In the genomic region with DNA sequence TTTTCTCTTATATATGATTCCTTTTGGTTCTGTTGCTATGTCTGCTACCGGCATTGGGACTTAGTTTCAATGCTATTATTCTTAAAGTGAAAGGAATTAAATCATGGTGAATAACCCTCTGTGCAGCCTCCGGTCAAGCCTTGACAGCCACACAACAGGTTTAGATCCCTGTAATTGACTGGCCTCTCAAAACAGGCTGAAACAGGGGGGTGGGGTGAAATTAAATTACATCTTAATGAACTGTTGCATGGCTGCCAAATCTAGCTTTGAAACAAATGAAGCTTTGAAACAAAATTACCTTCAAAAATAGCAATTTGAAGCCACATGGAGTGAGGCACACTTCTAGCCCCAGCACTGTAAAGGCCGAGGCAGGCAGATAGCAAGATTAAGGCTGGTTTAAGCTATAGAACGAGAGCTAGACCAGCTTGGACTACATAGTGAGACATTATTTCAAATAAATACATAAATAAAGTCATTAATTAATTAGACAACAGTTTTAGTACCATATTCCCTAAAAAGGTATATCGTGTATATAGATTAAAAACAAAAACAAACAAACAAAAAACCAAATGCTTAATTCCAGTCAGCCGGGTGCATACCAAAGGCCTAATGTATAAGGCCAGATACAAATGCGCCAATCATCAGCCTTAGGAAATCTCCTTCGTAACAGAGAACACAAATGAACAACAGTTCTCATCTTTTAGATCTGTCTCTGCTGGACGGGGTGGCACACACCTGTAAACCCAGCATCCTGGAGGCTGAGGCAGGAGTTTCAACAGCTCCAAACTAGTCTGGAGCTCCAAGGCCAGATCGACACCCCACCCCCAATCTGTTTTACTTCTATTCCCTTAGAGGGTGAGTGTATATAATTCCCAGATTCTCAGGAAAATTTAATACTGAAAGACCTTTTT, we compare ENCODE assay signal across 7 mouse cellular contexts. TPM values are rescaled to one million over a fixed set of nuclear protein-coding genes. Genes with fewer than 3 reads are reported as not detected.
A peak's percentile ranks its signal among the peaks of the same experiment; 100 is the strongest.
DNase-seq lines count a peak whose midpoint lies in the region; ATAC-seq and TF ChIP-seq lines count a peak whose summit lies in the region.

No protein-coding gene starts in this region.

- ATAC-seq in limb, embryonic 14.5 days (ENCODE audit: low FRiP score, low read depth) = no peak
- no peak for ATAC-seq in stomach, embryonic 14.5 days (ENCODE audit: insufficient number of reproducible peaks, insufficient read depth, low FRiP score, low read depth)

- DNase-seq in lung, adult 2 months = no peak
- DNase-seq in lung, postnatal 10 days = no peak
- DNase-seq in forebrain, embryonic 10.5 days (ENCODE audit: extremely low spot score, low spot score) = peak; percentile 26
- peak; percentile 38 for DNase-seq in limb, embryonic 14.5 days (ENCODE audit: low spot score)
- no peak for DNase-seq in left cerebral cortex, adult 8-10 months (ENCODE audit: low spot score in 2 of 2)
- no peak for DNase-seq in B cell, adult 2 months

- no peaks in the 10 kb centered on the region for H3K9me3 ChIP-seq in forebrain, embryonic 10.5 days
- no peaks in the 10 kb centered on the region for H3K9me3 ChIP-seq in limb, embryonic 14.5 days (ENCODE audit: control insufficient read depth, low read length)
- H3K9me3 ChIP-seq in stomach, embryonic 14.5 days (ENCODE audit: control insufficient read depth, low read depth, low read length) = no peaks in the 10 kb centered on the region

- peak overlapping the region; percentile 68 for H3K4me2 ChIP-seq in limb, embryonic 14.5 days (replicated peaks; ENCODE audit: low read depth, low read length, severe bottlenecking)
- peak overlapping the region; percentile 63 for H3K4me2 ChIP-seq in stomach, embryonic 14.5 days (replicated peaks; ENCODE audit: low read depth, low read length)

- peak overlapping the region; percentile 88 for H3K27ac ChIP-seq in forebrain, embryonic 10.5 days
- peak overlapping the region; percentile 93; the same call in 1 of the 2 replicates for H3K27ac ChIP-seq in limb, embryonic 14.5 days (replicated peaks; ENCODE audit: low read depth, low read length)
- peak overlapping the region; percentile 85; the same call in 1 of the 2 replicates for H3K27ac ChIP-seq in stomach, embryonic 14.5 days (ENCODE audit: low read length)

- peak overlapping the region; percentile 51 for H3K4me3 ChIP-seq in lung, adult 2 months (replicated peaks; ENCODE audit: extremely low read depth, low read depth, low read length)
- peak overlapping the region; percentile 64 for H3K4me3 ChIP-seq in forebrain, embryonic 10.5 days
- H3K4me3 ChIP-seq in limb, embryonic 14.5 days (replicated peaks; ENCODE audit: low read length) = peak overlapping the region; percentile 66
- H3K4me3 ChIP-seq in stomach, embryonic 14.5 days (ENCODE audit: low read depth, low read length) = peak overlapping the region; percentile 62

- H3K27me3 ChIP-seq in forebrain, embryonic 10.5 days (ENCODE audit: poor library complexity, severe bottlenecking) = peaks cover 97% of the 10 kb centered on the region
- H3K27me3 ChIP-seq in limb, embryonic 14.5 days (ENCODE audit: control insufficient read depth, insufficient read depth, low read length) = no peaks in the 10 kb centered on the region
- no peaks in the 10 kb centered on the region for H3K27me3 ChIP-seq in stomach, embryonic 14.5 days (ENCODE audit: control insufficient read depth, insufficient read depth, low read length)

- no peaks in the 10 kb centered on the region; the same call in 1 of the 2 replicates for H3K36me3 ChIP-seq in forebrain, embryonic 10.5 days (replicated peaks)
- H3K36me3 ChIP-seq in limb, embryonic 14.5 days (ENCODE audit: control insufficient read depth, insufficient read depth, low read length) = peaks cover 7% of the 10 kb centered on the region
- H3K36me3 ChIP-seq in stomach, embryonic 14.5 days (ENCODE audit: control insufficient read depth, insufficient read depth, low read length) = peaks cover 4% of the 10 kb centered on the region; the same call in 1 of the 2 replicates

- 48% methylated on average over 10 of the region's 10 CpGs for WGBS in lung, adult 2 months
- 20% methylated on average over 10 of the region's 10 CpGs for WGBS in forebrain, embryonic 10.5 days
- WGBS in limb, embryonic 14.5 days = 26% methylated on average over 10 of the region's 10 CpGs
- WGBS in stomach, embryonic 14.5 days = 25% methylated on average over 10 of the region's 10 CpGs

- H3K9ac ChIP-seq in limb, embryonic 14.5 days (ENCODE audit: low read depth, low read length, severe bottlenecking) = peak overlapping the region; percentile 91
- H3K9ac ChIP-seq in stomach, embryonic 14.5 days (replicated peaks; ENCODE audit: low read depth, low read length) = peak overlapping the region; percentile 77

- no peaks in the 10 kb centered on the region for H3K4me1 ChIP-seq in lung, adult 2 months (ENCODE audit: control insufficient read depth, insufficient read depth, low read length)
- H3K4me1 ChIP-seq in forebrain, embryonic 10.5 days = peaks cover 32% of the 10 kb centered on the region
- peaks cover 9% of the 10 kb centered on the region; the same call in 1 of the 2 replicates for H3K4me1 ChIP-seq in limb, embryonic 14.5 days (ENCODE audit: control insufficient read depth, insufficient read depth, low read length)
- 0 out of 2 replicates have a peak, but pooled peaks cover 6% of the 10 kb centered on the region for H3K4me1 ChIP-seq in stomach, embryonic 14.5 days (ENCODE audit: control insufficient read depth, insufficient read depth, low read length)

- no peak for TF ChIP-seq POLR2A in lung, adult 2 months (IDR thresholded peaks at IDR 0.05; ENCODE audit: borderline replicate concordance, extremely low read depth, low read depth, low read length)
- TF ChIP-seq POLR2A in limb, embryonic 14.5 days (IDR thresholded peaks at IDR 0.05; ENCODE audit: borderline replicate concordance, extremely low read depth, insufficient read depth, insufficient read length) = no peak

- no peak for TF ChIP-seq CTCF in lung, adult 2 months (IDR thresholded peaks at IDR 0.05; ENCODE audit: insufficient read depth, low read length)

RNA-seq across cellular contexts. Expression of gene Zfp9, which starts 1.0 kb away (rescaled TPM):
- polyA plus RNA-seq in lung, adult 2 months (2012; rRNA removed) = 1.3 and 1.8 TPM in 2 replicates
- polyA plus RNA-seq in forebrain, embryonic 10.5 days (2016; fragmentation: Nextera tagmentation; extraction: Ambion mirVana) = 5.0 and 5.8 TPM in 2 replicates
- 28.9 and 32.1 TPM in 2 replicates for polyA plus RNA-seq in limb, embryonic 14.5 days (2012; rRNA removed)
- polyA plus RNA-seq in limb, embryonic 14.5 days (2014; fragmentation: Nextera tagmentation; extraction: Ambion mirVana) = 17.3 and 20.6 TPM in 2 replicates
- 12.2 and 12.4 TPM in 2 replicates for polyA plus RNA-seq in stomach, embryonic 14.5 days (2014; fragmentation: Nextera tagmentation; extraction: Ambion mirVana)
- 10 to 100 TPM; 19.0 to 21.9 (median 20.5) TPM for total RNA-seq in left cerebral cortex, adult 8-10 months (2022)

RNA-seq across cellular contexts. Expression of gene Zfp248, which starts 22.8 kb away (rescaled TPM):
- polyA plus RNA-seq in lung, adult 2 months (2012; rRNA removed) = 0.68 and 1.1 TPM in 2 replicates
- polyA plus RNA-seq in forebrain, embryonic 10.5 days (2016; fragmentation: Nextera tagmentation; extraction: Ambion mirVana) = 9.0 and 10.3 TPM in 2 replicates
- 6.0 and 6.2 TPM in 2 replicates for polyA plus RNA-seq in limb, embryonic 14.5 days (2012; rRNA removed)
- polyA plus RNA-seq in limb, embryonic 14.5 days (2014; fragmentation: Nextera tagmentation; extraction: Ambion mirVana) = 8.4 and 10.6 TPM in 2 replicates
- 8.0 and 10.6 TPM in 2 replicates for polyA plus RNA-seq in stomach, embryonic 14.5 days (2014; fragmentation: Nextera tagmentation; extraction: Ambion mirVana)
- 10 to 100 TPM; 16.5 to 26.3 (median 18.5) TPM for total RNA-seq in left cerebral cortex, adult 8-10 months (2022)

RNA-seq across cellular contexts. Expression of gene Bms1, which starts 58.9 kb away (rescaled TPM):
- polyA plus RNA-seq in lung, adult 2 months (2012; rRNA removed) = 4.4 and 6.2 TPM in 2 replicates
- 54.8 and 58.5 TPM in 2 replicates for polyA plus RNA-seq in forebrain, embryonic 10.5 days (2016; fragmentation: Nextera tagmentation; extraction: Ambion mirVana)
- 14.1 and 24.4 TPM in 2 replicates for polyA plus RNA-seq in limb, embryonic 14.5 days (2012; rRNA removed)
- polyA plus RNA-seq in limb, embryonic 14.5 days (2014; fragmentation: Nextera tagmentation; extraction: Ambion mirVana) = 31.1 and 35.8 TPM in 2 replicates
- 30.4 and 34.0 TPM in 2 replicates for polyA plus RNA-seq in stomach, embryonic 14.5 days (2014; fragmentation: Nextera tagmentation; extraction: Ambion mirVana)
- total RNA-seq in left cerebral cortex, adult 8-10 months (2022) = 10 to 100 TPM; 23.0 to 27.5 (median 24.8) TPM

Comparison
In these comparisons a context has a peak if more than half of its experiments do, and no peak if none do; other contexts are left out.
1. DNase-seq: peak in forebrain, embryonic 10.5 days (single experiment) and limb, embryonic 14.5 days (single experiment); none in lung, adult 2 months (single experiment), lung, postnatal 10 days (single experiment), left cerebral cortex, adult 8-10 months (0 of 2) and B cell, adult 2 months (0 of 2).
2. Peak in every context shown above with its lines, with median percentiles within 50 percentile points of each other: H3K4me3 ChIP-seq and H3K27ac ChIP-seq.